Mouse (Mus musculus): ENCODE data around the gene Paip2b. TPM values are rescaled to one million over a fixed set of nuclear protein-coding genes. Genes with fewer than 3 reads are reported as not detected.

The Paip2b gene
- polyA plus RNA-seq, 1 experiment, result 44.2 TPM

- TF ChIP-seq POLR2A (IDR thresholded peaks at IDR 0.05; ENCODE audit: insufficient read depth, low read length) (no peak), CTCF (IDR thresholded peaks at IDR 0.05; ENCODE audit: low read depth, low read length) (peak; percentile 85), EP300 (IDR thresholded peaks at IDR 0.05; ENCODE audit: insufficient read depth, low read depth, low read length) (no peak)
- H3K27ac ChIP-seq (ENCODE audit: insufficient read depth, low read length), result no peak overlapping the region
- H3K27me3 ChIP-seq (ENCODE audit: control insufficient read depth, insufficient read depth, low read length, poor library complexity, severe bottlenecking), result no peaks in the 10 kb centered on the region
- H3K36me3 ChIP-seq (ENCODE audit: control insufficient read depth, insufficient read depth, low read length, poor library complexity, severe bottlenecking), result no peaks in the 10 kb centered on the region
- no peaks in the 10 kb centered on the region for H3K9me3 ChIP-seq (replicated peaks; ENCODE audit: control insufficient read depth, insufficient read depth, low read length, poor library complexity, severe bottlenecking)
- no peak overlapping the region for H3K4me3 ChIP-seq (ENCODE audit: low read depth, low read length)
- H3K9ac ChIP-seq (ENCODE audit: low read depth, poor library complexity, severe bottlenecking), result no peak overlapping the region
- H3K4me1 ChIP-seq (ENCODE audit: control insufficient read depth, insufficient read depth, low read length), result no peaks in the 10 kb centered on the region
Observed at GRCm38 (mm10) chr6:83779026-83779425, 52.5 kb downstream of the Paip2b start.

GRCm38 (mm10) chr6:83778306-83778705, 53.2 kb downstream of the Paip2b start:
- H3K9ac ChIP-seq (ENCODE audit: low read depth, poor library complexity, severe bottlenecking), result no peak overlapping the region
- H3K9me3 ChIP-seq (replicated peaks; ENCODE audit: control insufficient read depth, insufficient read depth, low read length, poor library complexity, severe bottlenecking), result no peaks in the 10 kb centered on the region
- H3K36me3 ChIP-seq (ENCODE audit: control insufficient read depth, insufficient read depth, low read length, poor library complexity, severe bottlenecking), result no peaks in the 10 kb centered on the region
- no peaks in the 10 kb centered on the region for H3K27me3 ChIP-seq (ENCODE audit: control insufficient read depth, insufficient read depth, low read length, poor library complexity, severe bottlenecking)
- H3K27ac ChIP-seq (ENCODE audit: insufficient read depth, low read length), result no peak overlapping the region
- no peak overlapping the region for H3K4me3 ChIP-seq (ENCODE audit: low read depth, low read length)
- H3K4me1 ChIP-seq (ENCODE audit: control insufficient read depth, insufficient read depth, low read length), result no peaks in the 10 kb centered on the region
- TF ChIP-seq CTCF (IDR thresholded peaks at IDR 0.05; ENCODE audit: low read depth, low read length) (no peak), POLR2A (IDR thresholded peaks at IDR 0.05; ENCODE audit: insufficient read depth, low read length) (no peak), EP300 (IDR thresholded peaks at IDR 0.05; ENCODE audit: insufficient read depth, low read depth, low read length) (no peak)

- peak within 1 kb of the TSS; percentile 31 for H3K27ac ChIP-seq (ENCODE audit: insufficient read depth, low read length)
- H3K4me3 ChIP-seq (ENCODE audit: low read depth, low read length), result peak within 1 kb of the TSS; percentile 90
- H3K9me3 ChIP-seq (replicated peaks; ENCODE audit: control insufficient read depth, insufficient read depth, low read length, poor library complexity, severe bottlenecking), result no peaks in the 10 kb centered on the region
- H3K9ac ChIP-seq (ENCODE audit: low read depth, poor library complexity, severe bottlenecking), result peak within 1 kb of the TSS; percentile 72
- H3K36me3 ChIP-seq (ENCODE audit: control insufficient read depth, insufficient read depth, low read length, poor library complexity, severe bottlenecking), result no peaks in the 10 kb centered on the region
- H3K4me1 ChIP-seq (ENCODE audit: control insufficient read depth, insufficient read depth, low read length), result no peaks in the 10 kb centered on the region
- H3K27me3 ChIP-seq (ENCODE audit: control insufficient read depth, insufficient read depth, low read length, poor library complexity, severe bottlenecking), result no peaks in the 10 kb centered on the region
- TF ChIP-seq CTCF (IDR thresholded peaks at IDR 0.05; ENCODE audit: low read depth, low read length) (peak; percentile 73), EP300 (IDR thresholded peaks at IDR 0.05; ENCODE audit: insufficient read depth, low read depth, low read length) (no peak), POLR2A (IDR thresholded peaks at IDR 0.05; ENCODE audit: insufficient read depth, low read length) (peak; percentile 76)
Observed at GRCm38 (mm10) chr6:83775638-83776293, 55.8 kb downstream of the Paip2b start, which contains the start of gene Tex261. Tex261 (minus strand) TSS chr6:83775813.

- no peak overlapping the region for H3K27ac ChIP-seq (ENCODE audit: insufficient read depth, low read length)
Observed at GRCm38 (mm10) chr6:83774781-83775563, 56.6 kb downstream of the Paip2b start.

GRCm38 (mm10) chr6:83774126-83774525, 57.4 kb downstream of the Paip2b start:
- H3K36me3 ChIP-seq (ENCODE audit: control insufficient read depth, insufficient read depth, low read length, poor library complexity, severe bottlenecking), result no peaks in the 10 kb centered on the region
- no peaks in the 10 kb centered on the region for H3K27me3 ChIP-seq (ENCODE audit: control insufficient read depth, insufficient read depth, low read length, poor library complexity, severe bottlenecking)
- H3K4me1 ChIP-seq (ENCODE audit: control insufficient read depth, insufficient read depth, low read length), result no peaks in the 10 kb centered on the region
- no peaks in the 10 kb centered on the region for H3K9me3 ChIP-seq (replicated peaks; ENCODE audit: control insufficient read depth, insufficient read depth, low read length, poor library complexity, severe bottlenecking)
- H3K4me3 ChIP-seq (ENCODE audit: low read depth, low read length), result no peak overlapping the region
- TF ChIP-seq EP300 (IDR thresholded peaks at IDR 0.05; ENCODE audit: insufficient read depth, low read depth, low read length), result no peak
- no peak for TF ChIP-seq CTCF (IDR thresholded peaks at IDR 0.05; ENCODE audit: low read depth, low read length)
- no peak for TF ChIP-seq POLR2A (IDR thresholded peaks at IDR 0.05; ENCODE audit: insufficient read depth, low read length)
- H3K9ac ChIP-seq (ENCODE audit: low read depth, poor library complexity, severe bottlenecking), result peak overlapping the region; percentile 72; the same call in 1 of the 2 replicates
- no peak overlapping the region for H3K27ac ChIP-seq (ENCODE audit: insufficient read depth, low read length)

More at GRCm38 (mm10) chr6:83774781-83775563, 56.6 kb downstream of the Paip2b start:
- H3K4me1 ChIP-seq (ENCODE audit: control insufficient read depth, insufficient read depth, low read length), result no peaks in the 10 kb centered on the region
- peak overlapping the region; percentile 72 for H3K9ac ChIP-seq (ENCODE audit: low read depth, poor library complexity, severe bottlenecking)
- no peaks in the 10 kb centered on the region for H3K27me3 ChIP-seq (ENCODE audit: control insufficient read depth, insufficient read depth, low read length, poor library complexity, severe bottlenecking)
- TF ChIP-seq POLR2A (IDR thresholded peaks at IDR 0.05; ENCODE audit: insufficient read depth, low read length), result no peak
- no peak for TF ChIP-seq EP300 (IDR thresholded peaks at IDR 0.05; ENCODE audit: insufficient read depth, low read depth, low read length)
- TF ChIP-seq CTCF (IDR thresholded peaks at IDR 0.05; ENCODE audit: low read depth, low read length), result no peak
- H3K4me3 ChIP-seq (ENCODE audit: low read depth, low read length), result peak overlapping the region; percentile 90
- no peaks in the 10 kb centered on the region for H3K9me3 ChIP-seq (replicated peaks; ENCODE audit: control insufficient read depth, insufficient read depth, low read length, poor library complexity, severe bottlenecking)
- H3K36me3 ChIP-seq (ENCODE audit: control insufficient read depth, insufficient read depth, low read length, poor library complexity, severe bottlenecking), result no peaks in the 10 kb centered on the region

- Histone ChIP-seq H3K9me3 (replicated peaks; ENCODE audit: control insufficient read depth, insufficient read depth, low read length, poor library complexity, severe bottlenecking) (no peaks in the 10 kb centered on the region), H3K4me1 (ENCODE audit: control insufficient read depth, insufficient read depth, low read length) (no peaks in the 10 kb centered on the region), H3K27ac (ENCODE audit: insufficient read depth, low read length) (no peak overlapping the region), H3K27me3 (ENCODE audit: control insufficient read depth, insufficient read depth, low read length, poor library complexity, severe bottlenecking) (no peaks in the 10 kb centered on the region), H3K36me3 (ENCODE audit: control insufficient read depth, insufficient read depth, low read length, poor library complexity, severe bottlenecking) (no peaks in the 10 kb centered on the region), H3K9ac (ENCODE audit: low read depth, poor library complexity, severe bottlenecking) (no peak overlapping the region), H3K4me3 (ENCODE audit: low read depth, low read length) (no peak overlapping the region)
- TF ChIP-seq CTCF (IDR thresholded peaks at IDR 0.05; ENCODE audit: low read depth, low read length), result no peak
- no peak for TF ChIP-seq POLR2A (IDR thresholded peaks at IDR 0.05; ENCODE audit: insufficient read depth, low read length)
- TF ChIP-seq EP300 (IDR thresholded peaks at IDR 0.05; ENCODE audit: insufficient read depth, low read depth, low read length), result no peak
Observed at GRCm38 (mm10) chr6:83768485-83768884, 63.1 kb downstream of the Paip2b start.
